In the genomic region with DNA sequence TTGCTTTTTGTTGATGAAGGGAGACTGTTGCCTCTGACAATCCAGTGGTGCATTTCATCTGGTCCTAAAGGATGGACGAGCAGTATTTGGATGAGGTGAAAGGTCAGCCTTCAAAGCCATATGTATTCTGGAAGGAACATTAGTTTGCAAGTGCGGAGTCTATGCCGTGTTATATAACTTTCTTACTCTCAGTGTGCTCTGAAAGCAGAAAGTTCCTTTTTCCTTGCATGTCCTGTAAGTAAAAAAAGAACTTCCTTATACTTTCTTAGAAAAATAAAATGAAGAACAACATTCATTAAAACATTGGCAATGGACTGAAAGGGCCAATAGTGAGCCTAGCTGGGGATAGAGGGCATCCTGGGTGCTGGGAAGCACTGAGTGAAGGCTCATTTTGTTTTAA, we compare ENCODE assay signal across 19 mouse cellular contexts. TPM values are rescaled to one million over a fixed set of nuclear protein-coding genes. Genes with fewer than 3 reads are reported as not detected.
DNase-seq lines count a peak whose midpoint lies in the region; ATAC-seq lines count a peak whose summit lies in the region.
"Had no signal": no experiment of that assay in that cellular context is flagged by ENCODE, and none has a peak within 500 bp of the region (broad histone marks: within the 10 kb centered on the region; RNA-seq: fewer than 3 reads in every experiment).

No protein-coding gene starts in this region.

- DNase-seq in embryo, embryonic 10.5 days (ENCODE audit: low spot score) = peak; percentile 21
- DNase-seq in embryo, embryonic 9.5 days (ENCODE audit: extremely low spot score) = no peak
- DNase-seq in adrenal gland, postnatal 25 days = no peak
- DNase-seq in kidney, postnatal 25 days = no peak
- DNase-seq: adrenal gland, postnatal 10 days; cerebellum, adult 11-12 months; cerebellum, adult 8-10 months; cerebellum, postnatal 10 days; cerebellum, postnatal 36 days; gastrocnemius, postnatal 10 days; heart, adult 2 months; heart, postnatal 14 days; heart, postnatal 4 days; kidney, adult 11 months had no signal

- peak; percentile 20; the same call in 1 of the 2 replicates for ATAC-seq in granulocyte monocyte progenitor cell, adult 5-6 weeks (replicated peaks; ENCODE audit: poor library complexity, severe bottlenecking)
- peak; percentile 49 for ATAC-seq in megakaryocyte, adult 5-6 weeks (ENCODE audit: poor library complexity, severe bottlenecking)
- ATAC-seq: hindbrain, embryonic 16.5 days; intestine, embryonic 15.5 days; Patski had no signal

RNA-seq across cellular contexts. Expression of gene Eepd1, which starts 50.8 kb away (rescaled TPM):
- 9.3 and 9.9 TPM in 2 replicates for total RNA-seq in granulocyte monocyte progenitor cell, adult 5-6 weeks (2014; fragmentation: Nextera tagmentation)
- 12.1 and 13.7 TPM in 2 replicates for total RNA-seq in granulocyte monocyte progenitor cell, adult 5-6 weeks (2017)
- total RNA-seq in megakaryocyte, adult 5-6 weeks (2015) = 7.0 and 7.4 TPM in 2 replicates
- 16.9 and 20.5 TPM in 2 replicates for total RNA-seq in megakaryocyte, adult 5-6 weeks (2017)
- 42.0 and 53.9 TPM in 2 replicates for total RNA-seq in adrenal gland, postnatal 25 days (2021)
